Mouse (Mus musculus): ENCODE results near the gene Insrr.
A peak's percentile ranks its signal among the peaks of the same experiment; 100 is the strongest.
"Not testable (repeated sequence)": the region's sequence is repeated elsewhere in the genome, so short reads cannot be mapped to it uniquely, and the experiment has no call there.

Insrr gene

DNA sequence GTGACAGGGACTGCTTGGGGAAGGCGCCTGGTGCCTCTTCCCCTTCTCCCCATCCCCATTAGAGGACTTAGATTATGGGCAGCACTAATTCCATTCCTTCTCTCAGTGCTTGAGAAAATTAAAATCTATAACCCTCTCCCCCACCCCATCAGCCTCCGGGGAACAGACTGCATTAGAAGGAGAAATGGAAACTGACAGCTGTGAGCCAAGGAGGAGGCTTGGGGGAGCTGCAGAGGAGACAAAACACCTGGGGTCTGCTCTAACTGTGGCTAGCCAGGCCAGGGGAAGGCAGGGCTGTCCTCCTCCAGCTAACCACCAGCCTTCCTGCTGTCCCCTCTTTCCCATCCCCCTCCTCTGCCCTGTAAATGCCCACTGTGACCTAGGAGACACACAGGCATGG, 17.7 kb upstream of the Insrr start:
- no peak for DNase-seq

DNA sequence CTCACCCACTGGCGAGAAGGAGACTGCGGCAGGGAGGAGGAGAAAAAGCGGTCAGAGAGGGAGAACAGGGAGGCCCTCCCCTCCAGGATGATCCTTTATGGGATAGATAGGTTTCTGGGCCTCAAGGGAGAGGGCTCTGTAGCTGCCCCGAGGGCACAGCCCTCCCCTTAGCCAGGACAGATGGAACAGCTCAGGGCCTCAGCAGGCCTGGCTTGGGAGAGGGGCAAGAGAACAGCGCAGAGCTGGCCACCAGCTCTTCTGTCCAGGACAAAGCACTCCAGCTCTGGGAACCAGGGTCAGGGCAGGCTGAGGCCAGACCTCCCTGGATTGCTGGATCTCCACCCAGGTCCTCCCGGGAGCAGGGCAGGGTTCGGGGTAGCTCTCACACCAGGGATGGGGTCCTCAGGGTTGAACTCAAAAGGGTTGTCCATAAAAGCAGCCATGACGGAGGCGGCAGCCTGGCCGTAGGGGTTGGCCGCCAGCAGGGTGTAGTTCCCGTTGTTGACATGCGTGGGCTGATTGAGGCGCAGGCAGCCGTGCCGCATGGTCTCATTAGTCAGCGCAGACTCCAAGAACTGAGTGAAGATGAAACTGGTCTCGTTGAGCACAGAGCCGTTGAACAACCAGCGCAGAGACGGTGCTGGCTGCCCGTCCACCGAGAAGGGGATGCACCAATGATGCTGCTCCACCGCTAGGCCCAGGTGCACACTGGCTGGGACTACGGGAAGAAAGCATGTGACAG, 13.3 kb upstream of the Insrr start:
- no peak for DNase-seq

DNA sequence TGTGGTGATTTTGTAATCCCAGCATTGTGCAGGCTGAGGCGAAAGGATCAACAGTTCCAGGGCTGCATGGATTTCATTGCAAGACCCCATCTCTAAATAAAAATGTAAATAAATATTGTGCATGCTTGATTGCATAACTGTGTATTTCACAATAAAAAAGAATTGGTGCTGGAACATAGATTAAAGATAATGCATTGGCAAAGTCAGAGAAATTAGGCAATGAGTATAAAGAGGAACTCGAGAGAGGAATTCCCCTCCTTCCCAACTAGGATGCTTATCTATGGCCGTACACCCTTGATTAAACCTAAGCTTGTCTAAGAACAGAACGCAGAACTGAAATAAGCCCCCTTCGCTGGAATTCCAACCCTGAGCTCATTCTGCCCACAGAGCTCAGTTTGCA, 11.6 kb upstream of the Insrr start:
- no peak for DNase-seq

DNA sequence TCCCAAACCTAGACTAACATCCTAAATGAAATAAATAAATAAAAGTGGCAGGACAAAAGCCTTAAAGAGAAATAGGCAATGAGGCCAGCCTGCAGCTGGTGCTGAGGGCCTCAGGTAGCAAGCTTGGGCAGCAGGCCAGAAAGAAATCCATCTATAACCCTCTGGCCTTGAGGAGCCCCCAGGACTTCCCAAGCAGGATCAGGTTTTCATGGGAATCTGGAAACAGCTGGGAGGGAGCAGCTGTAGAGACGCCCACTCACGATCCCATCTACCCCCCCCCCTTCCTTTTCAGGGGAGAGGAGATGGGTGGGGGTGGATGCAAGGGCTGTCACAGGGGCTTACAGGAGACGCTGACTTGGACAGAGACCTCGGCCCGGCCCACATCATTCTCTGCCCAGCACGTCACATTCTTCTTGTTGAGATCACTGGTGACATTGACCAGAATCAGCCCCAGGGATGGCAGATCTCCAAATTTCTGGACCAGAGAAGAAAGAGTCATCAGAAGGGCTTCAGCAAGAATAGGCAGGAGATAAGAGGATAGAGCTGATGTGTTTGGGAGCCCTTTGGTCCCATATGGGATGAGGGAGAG, 11.0 kb upstream of the Insrr start:
- no peak for DNase-seq

DNA sequence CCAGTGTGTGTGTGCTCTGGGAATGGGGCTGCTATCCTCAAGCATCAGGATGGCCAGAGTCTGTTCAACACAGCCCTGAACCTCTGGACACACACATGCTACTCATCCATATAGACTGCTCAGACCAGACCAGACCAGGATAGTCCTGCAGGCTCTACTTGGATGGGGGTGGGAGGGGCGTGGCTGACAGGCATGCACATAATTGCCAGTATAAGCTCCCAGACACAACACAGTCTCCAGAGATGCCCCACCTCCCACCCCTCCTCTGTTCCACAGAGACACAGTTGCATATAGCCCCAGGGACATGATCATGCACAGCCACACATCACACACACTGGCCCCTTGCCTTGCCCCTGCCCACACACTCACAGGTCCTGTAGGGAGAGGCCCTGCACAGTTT, 7.5 kb upstream of the Insrr start:
- DNase-seq, result no peak

DNA sequence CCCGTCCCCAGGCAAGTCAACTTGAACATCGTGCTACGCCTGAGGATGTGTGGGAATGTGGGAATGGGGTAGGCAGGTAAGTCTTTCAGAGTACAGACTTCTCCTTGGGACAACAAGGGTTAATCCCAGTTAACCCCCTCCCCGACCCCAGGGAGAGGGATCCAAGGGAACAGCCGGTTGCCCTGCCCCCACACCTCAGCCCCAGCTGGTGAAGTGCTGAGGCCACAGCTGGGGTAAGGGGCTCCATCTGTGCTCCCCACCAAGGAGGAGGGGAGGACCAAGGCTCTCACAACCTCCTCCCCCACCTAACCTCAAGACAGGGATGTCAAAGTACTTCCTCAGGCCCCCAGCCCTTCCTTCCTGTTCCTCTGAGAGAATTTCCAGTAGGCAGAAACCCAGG, 7.0 kb upstream of the Insrr start:
- DNase-seq, result no peak

DNA sequence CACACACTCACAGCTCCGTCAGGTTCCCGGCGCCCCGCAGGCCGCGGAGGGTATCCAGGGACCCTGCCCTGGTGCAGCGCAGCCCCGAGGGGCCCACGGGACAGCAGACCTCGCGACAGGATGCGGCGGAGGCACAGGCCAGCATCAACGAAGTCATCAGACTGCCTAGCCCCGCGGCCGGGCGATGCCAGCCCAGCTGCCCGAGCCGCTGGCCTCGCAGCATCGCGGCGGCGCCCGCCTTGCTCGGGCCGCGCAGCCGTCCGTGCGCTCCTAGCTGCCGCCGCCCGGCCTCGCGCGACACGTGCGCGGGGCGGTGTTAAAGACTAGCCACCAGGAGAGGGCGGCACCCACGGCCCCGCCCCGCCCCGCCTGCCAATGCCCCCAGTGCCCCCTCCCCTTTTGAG, 1.8 kb upstream of the Insrr start, which contains the start of gene Ntrk1:
Gene Ntrk1, minus strand, starts transcription at position 241 of the 404 bp plus-strand sequence.
- no peak for DNase-seq

DNA sequence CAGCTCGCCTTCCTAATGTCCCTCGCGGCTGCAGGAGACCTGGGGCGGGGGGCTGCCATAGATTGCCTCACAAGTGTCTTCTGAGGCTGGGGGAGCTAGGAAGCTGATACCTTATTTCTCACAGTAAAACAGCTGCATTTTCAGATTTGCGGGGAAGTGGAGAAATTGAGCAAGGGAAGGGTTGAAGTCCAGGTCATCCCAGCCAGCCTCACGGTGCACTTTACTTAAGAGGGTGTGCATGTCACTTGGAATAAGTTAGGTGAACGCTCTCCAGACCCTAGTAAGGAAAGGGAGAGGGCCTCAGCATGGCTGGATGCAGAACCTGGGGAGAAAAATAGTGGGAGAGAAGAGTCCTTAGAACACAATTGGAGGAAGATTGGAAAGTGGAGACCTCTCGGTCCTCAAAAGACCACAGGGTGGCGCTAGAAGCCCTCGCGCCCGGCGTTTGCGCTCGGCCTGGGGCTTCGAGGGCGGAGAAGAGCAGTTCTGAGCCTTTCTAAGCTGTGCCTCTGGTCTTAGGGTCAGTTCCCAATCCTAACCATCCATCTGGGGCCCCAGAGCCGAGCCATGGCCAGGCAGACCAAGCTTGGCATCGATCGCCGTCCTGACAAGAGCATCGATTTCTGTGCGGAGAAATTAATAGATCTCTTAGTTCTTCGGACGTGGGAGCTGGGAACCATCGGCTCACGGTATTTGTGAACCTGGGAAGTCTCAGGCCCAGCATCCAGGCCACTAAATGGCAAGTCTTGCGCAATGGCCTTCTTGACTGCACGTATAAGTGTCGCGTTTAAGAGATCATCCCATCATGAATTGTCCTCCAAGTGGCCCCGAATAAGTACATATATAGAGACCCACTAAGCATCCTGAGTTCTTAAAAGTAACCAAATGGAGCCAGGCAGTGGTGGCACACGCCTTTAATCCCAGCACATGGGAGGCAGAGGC, 1.1 kb upstream of the Insrr start:
- DNase-seq, result peak; percentile 20

DNA sequence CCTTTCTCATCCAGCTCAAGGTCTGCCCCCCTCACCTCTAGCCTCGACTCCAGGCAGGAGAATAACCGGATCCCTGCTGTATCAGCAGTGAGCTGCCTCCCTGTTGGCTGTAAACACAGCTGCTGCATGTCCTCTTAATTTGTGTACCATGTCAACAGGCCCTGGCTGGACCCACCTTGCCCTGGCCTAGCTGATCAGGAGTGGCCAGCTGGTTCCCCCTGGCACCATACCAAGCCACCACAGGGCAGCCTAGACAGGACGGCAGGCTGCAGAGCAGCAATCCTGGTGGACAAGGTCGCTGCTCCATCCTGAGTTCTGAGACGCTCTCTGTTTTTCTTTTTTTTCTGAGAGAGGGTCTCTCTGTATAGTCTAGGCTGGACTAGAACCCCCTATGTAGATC, 4.9 kb downstream of the Insrr start:
- DNase-seq, result peak; percentile 21

DNA sequence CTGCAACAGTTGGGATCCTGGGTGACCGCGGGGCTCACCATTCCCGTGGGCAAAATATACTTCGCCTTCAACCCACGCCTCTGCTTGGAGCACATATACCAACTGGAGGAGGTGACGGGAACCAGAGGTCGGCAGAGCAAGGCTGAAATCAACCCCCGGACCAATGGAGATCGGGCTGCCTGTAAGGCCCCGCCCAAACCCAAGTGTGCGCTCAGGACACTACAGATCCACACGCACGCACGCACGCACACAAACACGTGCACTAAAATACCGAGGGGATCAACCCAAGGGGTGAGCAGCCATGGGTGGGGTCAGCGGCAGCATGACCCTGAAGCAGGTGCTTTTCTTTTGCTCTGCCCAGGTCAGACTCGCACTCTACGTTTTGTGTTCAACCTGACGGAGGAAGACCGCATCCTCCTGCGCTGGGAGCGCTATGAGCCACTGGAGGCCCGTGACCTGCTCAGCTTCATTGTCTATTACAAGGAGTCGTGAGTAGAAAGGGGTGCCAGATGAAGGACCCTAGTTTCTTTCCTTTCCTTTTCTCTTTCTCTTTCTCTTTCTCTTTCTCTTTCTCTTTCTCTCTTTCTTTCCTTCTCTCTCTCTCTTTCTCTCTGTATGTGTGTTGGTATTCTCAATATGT, 7.4 kb downstream of the Insrr start:
- no peak for DNase-seq

DNA sequence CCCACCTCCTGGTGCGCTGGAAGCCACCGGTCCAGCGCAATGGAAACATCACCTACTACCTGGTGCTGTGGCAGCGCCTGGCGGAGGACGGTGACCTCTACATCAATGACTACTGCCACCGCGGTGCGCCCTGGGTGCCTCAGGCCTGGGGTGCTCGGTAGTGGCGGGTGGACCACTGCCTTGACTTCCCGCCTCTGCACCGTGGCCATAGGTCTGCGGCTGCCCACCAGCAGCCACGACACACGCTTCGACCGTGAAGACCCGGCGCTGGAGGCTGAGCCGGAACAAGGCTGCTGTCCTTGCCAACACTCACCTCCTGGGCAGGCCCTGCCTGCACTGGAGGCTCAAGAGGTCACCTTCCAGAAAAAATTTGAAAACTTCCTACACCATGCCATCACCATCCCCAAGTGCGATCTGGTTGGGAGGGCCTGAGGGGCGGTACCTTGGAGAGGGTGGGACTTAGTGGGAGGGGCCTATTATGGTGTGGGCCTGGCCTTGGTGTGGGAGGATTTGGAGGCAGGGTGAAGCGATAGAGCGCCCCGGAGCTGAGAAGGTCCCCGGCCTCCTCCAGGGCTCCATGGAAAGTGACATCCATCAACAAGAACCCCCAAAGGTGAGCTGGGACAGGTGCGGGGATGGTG, 12.7 kb downstream of the Insrr start:
- no peak for DNase-seq

DNA sequence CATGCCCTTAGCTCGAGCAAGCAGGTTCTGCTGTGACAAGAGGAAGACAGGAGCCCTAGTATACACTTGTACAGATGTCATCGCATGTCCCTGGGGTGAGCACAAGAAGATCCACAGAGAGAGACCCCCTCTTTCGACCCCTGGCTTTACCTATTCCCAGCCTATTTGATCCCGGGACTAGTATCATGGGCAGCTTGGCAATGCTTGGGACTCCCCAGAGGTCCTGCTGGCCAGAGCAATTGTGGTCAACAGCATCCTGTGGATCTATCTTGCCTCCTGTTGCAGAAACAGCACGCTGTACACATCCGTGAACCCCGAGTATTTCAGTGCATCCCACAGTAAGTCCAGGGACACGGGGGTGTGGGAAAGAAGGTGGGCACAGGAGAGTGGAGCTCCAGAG, 14.5 kb downstream of the Insrr start:
- DNase-seq, result no peak

DNA sequence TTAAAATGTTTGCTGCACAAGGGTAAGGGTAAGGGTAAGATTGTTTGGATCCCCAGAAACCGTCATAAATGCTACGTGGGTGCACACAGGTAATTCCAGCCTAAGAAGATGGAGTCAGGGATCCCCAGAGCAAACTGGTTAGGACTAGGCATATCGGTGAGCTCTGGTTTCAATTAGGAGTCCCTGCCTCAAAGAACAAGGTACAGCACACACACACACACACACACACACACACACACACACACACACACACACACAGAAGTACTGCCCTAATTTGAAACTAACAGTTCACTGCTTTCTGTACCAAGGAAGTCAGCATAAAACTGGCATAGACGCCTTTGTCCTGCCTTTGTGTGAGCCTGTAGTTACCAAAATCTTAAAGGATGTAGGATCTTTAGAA, 15.7 kb downstream of the Insrr start:
- DNase-seq, result no peak

DNA sequence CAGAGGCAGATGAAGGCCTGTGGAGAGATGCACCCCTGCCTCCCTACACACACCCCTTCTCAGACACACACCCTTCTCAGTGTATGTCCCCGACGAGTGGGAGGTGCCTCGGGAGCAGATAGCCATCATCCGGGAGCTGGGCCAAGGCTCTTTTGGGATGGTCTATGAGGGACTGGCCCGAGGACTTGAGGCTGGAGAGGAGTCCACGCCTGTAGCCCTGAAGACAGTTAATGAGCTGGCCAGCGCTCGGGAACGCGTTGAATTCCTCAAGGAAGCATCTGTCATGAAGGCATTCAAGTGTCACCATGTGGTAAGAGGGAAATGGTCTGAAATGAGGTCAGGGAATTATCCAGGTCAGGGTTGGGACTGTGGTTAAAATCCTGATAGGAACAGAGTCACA, 16.1 kb downstream of the Insrr start:
- no peak for DNase-seq

DNA sequence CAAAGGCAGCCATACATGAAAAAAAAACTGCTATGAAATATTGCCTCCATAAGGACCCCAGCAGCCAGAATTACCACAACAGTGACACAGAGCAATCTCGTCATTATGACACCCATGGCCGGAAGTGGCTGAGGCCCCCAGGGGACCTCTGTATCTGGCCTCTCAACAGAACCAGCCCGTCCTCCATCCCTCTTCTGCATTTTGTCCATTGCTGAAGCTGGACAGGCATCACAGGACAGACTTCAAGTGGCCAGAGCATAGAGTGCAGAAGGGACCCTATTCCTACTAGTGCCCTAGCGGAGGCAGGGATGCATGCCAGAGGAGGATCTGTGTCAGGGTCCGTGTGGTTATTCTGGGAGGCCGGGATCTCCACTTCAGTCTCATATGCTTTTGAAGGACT, 19.4 kb downstream of the Insrr start:
- no peak for DNase-seq

DNA sequence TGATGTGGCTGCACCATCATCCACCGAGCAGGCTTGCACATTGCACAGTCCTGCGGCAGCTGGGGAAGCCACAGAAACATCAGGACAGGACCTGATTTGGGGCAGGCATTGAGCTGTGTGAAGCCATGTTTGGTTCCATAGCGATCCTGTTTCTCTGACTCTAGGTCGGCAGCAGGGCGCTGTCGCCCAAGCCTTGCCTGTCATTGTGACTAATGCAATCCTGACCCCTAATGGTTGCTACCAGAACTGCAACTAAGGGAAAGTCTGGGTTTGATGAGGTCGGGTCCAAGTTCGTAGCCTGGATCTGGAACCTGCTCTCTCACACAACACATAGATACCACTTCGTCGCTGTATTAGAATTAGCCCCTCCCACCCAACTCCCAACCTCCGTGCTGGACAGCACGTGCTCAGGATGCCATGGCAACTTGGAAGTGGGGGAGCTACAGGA, 19.9 kb downstream of the Insrr start:
- DNase-seq, result peak; percentile 46

DNA sequence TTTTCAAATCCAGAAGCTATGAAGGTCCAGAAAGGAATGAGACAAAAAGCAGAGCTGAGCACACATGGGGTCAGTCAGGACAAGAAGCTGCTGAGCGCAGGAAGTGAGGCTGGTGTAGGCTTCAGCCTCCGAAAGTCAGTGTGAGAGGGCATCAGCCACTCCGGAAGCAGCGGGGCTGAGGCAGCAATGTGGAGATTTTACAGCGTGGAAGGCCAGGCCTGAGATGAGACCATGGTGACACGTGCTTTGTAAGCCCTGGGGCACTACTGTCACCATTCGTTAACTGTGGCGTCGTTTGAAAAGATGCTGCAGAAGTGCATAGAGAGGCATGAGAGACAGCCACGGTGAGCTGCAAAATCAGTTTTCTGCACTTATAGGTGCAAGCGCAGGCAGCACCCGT, 21.5 kb downstream of the Insrr start:
- no peak for DNase-seq

DNA sequence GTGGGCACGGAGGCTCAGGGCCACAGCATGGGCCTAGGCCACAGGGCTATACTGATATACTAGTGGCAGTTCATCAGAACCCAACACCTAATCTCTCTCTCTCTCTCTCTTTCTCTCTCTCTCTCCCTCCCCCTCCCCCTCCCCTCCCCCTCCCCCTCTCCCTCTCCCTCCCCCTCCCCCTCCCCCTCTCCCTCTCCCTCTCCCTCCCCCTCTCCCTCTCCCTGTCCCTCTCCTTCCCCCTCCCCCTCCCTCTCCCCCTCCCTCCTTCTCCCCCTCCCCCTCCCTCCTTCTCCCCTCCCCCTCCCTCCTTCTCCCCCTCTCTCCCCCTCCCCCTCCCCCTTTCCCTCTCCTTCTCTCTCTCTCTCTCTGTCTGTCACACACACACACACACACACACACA, 27.5 kb downstream of the Insrr start, which contains the start of gene Pear1:
Gene Pear1, minus strand, starts transcription at position 101 of the 400 bp plus-strand sequence.
- DNase-seq, result not testable (repeated sequence)

DNA sequence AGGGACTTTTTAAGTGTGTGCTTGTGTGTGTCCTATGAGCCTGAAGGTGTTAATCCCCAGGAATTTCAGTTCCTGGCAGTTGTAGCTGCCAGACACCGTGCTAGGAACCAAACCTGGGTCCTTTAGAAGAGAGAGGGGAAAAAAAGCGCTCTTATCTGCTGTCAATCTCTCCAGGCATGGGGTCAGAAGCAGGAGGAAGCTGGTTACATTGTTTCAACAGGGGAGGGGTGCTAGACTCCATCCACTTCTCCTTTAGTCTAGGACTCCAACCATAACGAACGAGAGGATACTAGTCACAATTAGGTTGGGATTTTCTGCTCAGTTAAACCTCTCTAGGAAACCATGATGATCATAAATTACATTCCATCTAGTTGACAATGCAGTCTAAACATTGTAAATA, 31.7 kb downstream of the Insrr start:
- DNase-seq, result no peak

DNA sequence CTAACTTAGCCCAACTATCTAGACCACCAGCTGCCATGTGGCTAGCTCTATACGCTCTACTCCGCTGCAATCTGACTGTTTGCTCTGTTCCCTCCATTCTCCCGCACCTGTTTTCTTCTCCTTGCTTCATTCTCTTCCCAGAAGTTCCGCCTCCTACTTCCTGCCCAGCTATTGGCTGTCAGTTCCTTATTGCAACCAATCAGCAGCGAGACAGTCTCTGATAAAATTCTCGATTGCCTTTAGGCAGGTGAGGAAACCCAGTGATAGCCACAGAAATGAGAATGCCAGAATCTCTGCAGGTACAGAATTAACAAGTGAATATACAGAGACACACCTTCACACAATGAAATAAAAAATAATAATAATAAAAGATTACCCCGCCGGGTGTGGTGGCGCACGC, 32.3 kb downstream of the Insrr start:
- no peak for DNase-seq

DNA sequence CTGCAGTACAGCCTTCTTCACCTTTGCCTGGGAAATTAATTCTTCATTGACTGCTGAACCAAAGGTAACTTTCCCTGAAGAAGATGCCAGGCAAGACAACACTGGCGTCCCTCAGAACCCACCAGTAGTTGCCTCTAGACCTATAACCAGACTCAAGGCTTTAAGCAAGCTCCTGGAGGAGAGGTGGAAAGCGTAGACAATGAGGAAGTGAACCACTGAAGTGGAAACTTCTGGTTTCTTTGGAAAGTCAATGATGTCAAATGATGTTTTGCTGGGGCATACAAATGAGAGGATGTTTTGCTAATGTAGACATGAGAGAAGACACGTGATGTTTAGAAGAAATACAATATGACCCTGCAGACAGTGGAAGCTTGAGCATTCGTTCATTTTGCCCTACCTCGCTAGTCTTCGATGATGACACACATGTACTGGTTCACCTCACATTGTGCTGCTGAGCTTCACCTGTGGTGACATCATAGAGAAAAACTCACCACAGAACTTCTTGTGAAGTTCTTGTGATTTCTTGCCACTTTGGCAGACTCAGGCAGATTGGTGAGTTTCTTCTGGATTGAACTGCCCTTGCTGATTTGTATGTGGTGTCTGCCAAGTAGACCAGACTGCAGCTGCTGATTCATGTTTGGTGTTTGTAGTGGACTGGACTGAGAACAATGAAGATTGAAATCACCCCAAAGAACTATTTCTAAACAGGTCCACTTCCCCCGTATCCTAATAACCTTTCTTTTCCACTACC, 35.5 kb downstream of the Insrr start:
- DNase-seq, result no peak

DNA sequence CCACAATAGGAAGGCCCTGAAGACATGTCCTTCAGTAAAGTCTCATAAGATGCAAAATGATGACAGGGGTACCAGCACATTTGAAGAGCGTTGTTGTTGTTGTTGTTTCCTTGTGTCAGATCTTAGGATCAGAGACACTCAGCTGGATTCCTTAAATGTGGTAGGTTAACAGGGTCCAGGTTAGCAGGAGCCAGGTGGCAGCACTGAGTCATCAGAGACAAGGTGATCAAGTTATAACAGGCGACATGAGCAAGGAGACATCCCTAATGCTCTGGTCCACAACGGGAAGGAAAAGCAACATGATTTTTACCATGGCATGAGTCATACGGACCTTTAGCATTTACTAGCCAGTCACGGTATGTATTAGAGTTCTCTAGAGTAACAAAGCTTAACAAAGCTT, 36.7 kb downstream of the Insrr start:
- DNase-seq, result no peak

All from cerebellum, adult 11-12 months (tissue).